Mouse (Mus musculus) ovary, postnatal 36 days (tissue): Measurements from ENCODE around the gene Usp2.
"Not testable (repeated sequence)": the region's sequence is repeated elsewhere in the genome, so short reads cannot be mapped to it uniquely, and the experiment has no call there.

Experiments used
- DNase-seq: peaks from one replicate; pipeline ENCODE4 v3.0.0; 2022; ENCODE audit warnings: low spot score, mixed read lengths

The Usp2 gene

DNA sequence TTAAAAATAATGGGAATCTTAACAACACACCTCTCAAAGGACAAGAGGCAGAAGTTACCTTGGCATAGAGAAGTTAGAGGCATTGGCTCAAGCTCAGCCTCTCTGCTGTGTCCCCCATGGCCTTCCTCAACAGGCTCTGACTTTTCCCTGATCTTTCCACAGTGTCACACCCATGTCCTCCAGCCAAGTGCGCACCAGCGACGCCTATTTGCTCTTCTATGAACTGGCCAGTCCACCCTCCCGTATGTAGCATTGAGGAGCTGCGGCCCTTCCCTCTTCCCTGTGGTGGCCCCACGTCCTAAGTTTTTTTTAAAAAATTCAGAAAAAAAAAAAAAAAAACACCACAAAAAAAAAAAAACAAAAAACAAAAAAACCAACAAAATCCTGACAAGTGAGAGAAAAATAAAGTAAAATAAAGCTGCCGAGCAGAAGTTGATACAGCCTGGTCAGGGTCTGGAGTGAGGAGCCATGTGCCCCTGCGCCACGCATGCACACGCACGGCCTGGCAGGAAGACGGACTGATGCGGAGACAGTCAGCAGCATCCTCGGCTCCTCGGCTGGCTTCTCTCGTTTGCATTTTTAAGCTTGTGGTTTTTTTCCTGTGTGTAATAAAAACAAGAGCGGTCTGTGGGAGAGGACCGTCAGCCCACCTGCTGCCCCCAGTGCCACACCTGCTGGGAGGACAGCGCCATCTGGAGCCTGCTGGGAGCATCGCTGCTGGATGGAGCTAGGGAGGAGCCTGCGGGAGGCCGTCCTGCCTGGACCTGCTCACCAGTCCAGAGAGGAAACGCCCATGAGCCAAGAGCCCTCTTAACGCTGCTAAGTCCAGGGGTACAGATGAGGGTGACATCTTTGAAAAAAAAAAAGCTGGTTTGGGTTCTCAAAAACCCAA lies 27.0 kb downstream of the Usp2 start:
- DNase-seq, result peak; percentile 77

DNA sequence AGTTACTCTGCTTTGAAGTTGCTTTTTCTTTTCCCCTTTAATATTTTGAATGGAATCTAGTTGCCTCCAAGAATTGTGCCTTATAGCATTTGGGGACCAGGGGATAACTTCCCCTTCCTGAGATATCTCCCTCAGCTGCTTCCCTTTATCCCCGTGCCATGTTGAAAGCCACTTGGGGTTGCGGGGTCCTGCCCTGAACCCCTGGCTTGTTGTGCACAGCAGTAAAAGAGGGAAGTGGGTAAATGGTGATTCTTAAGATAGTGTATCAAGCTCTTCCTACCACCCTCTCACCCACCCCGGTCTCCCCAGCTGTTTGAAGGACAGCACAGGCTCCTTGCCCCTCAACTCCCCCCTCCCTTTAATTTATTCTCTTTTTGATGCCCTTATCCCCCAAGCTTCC lies 27.9 kb downstream of the Usp2 start:
- no peak for DNase-seq

DNA sequence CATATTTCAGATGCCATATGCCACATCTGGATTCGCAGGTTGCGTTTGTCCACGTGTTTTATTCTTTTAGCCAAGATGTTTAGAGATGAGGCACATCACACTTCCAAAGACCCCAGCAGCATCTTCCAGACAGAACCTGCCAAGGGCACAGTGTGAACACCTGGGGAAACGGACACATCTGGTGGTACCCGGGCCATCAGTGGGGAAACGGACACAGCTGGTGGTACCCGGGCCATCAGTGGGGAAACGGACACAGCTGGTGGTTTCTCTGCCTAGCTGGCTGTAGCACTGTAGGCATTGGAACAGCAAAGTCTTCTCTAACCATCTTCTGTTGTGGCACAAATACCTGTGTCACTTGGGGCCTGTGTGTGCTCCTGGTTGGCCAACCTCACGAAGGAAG lies 29.0 kb downstream of the Usp2 start:
- no peak for DNase-seq

DNA sequence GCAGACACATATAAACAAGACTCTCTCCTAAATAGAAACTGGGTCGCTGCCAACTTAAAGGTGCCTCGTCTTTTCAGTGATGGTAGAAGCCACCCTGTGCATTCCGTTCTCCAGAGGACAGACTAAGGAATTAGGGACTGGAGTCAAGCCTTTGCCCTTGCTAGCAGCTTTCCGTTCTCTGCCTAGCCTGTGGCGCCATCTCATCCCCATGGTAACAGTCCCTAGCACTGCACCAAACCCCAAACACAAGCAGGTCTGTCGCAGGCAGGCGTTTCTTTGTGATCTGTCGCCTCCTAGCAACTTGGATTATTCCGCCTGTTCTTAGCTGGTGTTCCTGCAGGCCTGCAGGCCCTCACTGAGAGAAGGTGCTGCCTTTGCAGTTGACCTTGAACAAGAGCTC lies 29.7 kb downstream of the Usp2 start:
- DNase-seq, result peak; percentile 39

DNA sequence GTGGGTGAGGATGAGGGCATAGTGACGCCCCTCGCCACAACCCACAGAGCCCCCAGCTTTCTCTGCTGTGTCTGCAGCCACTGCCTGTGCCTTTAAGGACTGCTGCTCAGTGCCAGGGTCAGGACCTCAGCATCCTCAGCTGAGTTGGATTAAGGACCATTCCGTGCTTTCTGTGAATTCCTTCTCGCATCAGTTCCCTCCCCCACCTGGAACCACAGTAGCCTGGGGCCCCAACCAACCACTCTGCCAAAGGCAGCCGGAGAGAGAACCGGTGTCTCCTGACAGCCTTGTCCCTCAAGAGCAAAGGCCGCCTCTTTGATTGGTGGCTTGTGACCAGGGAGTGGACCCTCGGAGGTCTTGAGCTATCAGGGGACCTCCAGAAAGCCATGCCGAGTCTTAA lies 34.7 kb downstream of the Usp2 start, which contains the start of gene Mfrp:
Mfrp (plus strand) TSS at position 240 of the 400 bp plus-strand sequence.
- no peak for DNase-seq

DNA sequence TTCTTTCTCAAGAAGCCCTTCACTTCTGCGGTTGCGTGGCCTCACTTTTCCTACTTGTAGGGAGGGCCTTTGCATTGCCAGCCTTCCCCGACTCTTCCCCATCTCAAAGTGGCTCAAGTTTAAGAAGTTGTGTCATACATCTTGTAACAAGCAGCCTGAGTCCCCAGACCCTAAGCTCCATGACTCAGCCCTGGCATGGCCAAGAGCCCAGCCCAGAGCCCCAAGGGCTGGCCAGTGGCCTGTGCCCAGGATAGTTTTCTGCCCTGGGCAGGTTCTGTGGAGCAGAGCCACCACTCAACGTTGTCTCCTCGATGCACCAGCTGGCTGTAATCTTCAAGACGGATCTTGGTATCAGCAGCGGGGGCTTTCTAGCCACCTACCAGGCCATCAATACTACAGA lies 38.1 kb downstream of the Usp2 start:
- no peak for DNase-seq

DNA sequence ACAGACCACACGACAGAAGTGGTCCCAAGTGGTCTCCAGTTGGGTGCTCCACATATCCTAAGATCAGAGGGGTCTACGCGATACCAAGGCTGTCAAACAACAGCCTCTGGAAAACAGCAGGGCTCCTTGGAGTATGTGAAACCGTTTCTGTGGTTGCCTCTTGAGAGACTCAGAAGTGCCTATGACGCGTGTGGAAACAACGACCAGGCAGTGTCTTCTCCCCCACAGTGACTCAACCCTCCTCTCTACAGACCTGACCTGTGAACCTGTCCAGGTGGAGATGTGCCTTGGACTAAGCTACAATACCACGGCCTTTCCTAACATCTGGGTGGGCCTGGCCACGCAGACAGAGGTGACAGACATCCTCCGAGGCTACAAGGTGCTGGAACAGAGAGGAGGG lies 39.0 kb downstream of the Usp2 start:
- DNase-seq, result no peak

DNA sequence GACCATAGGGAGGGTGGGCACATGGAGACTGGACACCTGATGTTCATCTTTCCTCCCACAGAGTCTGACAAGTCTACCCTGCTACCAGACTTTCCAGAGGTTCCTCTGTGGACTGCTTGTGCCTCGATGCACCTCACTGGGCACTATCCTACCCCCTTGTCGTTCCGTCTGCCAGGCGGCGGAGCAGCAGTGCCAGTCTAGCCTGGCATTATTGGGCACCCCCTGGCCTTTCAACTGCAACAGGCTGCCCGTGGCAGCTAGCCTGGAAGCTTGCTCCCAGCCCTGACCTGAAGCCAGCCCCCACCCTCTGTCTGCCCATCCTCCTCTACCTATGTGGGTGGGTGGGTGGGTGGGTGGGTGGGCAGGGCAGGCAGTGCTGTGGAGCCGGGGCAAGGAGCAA lies 39.4 kb downstream of the Usp2 start:
- DNase-seq, result no peak

DNA sequence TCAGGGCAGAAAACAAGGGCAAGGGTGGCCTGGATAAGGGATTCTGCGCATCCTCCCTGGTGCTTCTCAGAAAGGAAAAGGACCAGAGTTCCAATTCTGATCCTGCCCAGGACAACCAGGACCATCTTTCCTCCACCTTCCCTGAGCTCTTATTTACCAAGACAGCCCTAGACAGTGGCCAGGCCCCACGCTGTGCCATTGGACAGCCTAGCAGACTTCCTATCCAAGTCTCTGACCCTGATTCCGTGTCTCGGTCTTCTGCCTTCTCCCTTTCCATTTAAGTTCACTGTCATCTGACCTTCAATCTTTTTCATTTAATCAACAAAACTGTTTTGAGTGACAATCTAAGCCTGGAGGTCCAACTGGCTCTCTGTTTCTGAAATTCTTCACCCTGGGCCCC lies 39.8 kb downstream of the Usp2 start:
- DNase-seq, result no peak

DNA sequence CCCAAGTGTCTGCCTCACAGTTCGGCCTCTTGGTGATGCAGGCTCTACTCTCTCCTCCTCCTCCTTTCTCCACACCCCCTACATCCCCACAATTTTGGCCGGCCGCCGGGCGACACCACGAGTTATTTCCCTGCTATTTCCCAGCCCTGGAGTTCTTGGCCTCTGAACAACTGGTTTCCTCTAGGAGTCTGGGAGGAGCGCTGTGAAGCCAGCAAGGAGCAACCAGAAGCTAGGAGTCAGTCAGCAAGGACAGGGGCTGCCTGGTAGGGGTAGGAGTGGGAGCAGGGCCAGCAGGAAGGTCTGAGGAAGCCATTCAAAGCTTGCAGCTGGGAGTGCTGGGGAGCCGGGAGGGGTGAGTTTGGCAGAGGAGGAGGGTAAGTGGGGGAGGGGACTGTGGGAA lies 40.3 kb downstream of the Usp2 start, which contains the start of gene C1qtnf5:
C1qtnf5 (plus strand) TSS at position 136 of the 400 bp plus-strand sequence.
- peak; percentile 79 for DNase-seq

DNA sequence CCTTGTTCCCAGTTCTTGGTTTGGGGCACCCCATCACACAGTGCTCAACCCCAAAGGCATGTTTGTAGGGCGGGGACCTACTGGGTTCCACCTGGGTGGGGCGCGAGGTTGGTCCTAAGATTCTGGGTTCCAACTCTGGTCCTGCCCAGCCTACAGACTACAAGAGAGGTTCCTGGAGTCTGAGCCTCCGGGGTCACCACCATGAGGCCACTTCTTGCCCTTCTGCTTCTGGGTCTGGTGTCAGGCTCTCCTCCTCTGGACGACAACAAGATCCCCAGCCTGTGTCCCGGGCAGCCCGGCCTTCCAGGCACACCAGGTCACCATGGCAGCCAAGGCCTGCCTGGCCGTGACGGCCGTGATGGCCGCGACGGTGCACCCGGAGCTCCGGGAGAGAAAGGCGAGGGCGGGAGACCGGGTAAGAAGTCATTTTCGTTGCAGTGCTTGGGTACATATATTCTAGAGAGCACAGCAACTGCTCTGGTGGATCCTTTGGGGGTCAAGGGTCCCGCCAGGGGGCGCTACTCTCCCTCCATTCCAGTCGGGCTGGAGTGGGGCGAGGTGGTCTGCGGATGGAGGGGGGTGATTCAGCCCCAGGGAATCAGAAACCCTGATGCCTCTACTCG lies 40.8 kb downstream of the Usp2 start:
- peak; percentile 73 for DNase-seq

DNA sequence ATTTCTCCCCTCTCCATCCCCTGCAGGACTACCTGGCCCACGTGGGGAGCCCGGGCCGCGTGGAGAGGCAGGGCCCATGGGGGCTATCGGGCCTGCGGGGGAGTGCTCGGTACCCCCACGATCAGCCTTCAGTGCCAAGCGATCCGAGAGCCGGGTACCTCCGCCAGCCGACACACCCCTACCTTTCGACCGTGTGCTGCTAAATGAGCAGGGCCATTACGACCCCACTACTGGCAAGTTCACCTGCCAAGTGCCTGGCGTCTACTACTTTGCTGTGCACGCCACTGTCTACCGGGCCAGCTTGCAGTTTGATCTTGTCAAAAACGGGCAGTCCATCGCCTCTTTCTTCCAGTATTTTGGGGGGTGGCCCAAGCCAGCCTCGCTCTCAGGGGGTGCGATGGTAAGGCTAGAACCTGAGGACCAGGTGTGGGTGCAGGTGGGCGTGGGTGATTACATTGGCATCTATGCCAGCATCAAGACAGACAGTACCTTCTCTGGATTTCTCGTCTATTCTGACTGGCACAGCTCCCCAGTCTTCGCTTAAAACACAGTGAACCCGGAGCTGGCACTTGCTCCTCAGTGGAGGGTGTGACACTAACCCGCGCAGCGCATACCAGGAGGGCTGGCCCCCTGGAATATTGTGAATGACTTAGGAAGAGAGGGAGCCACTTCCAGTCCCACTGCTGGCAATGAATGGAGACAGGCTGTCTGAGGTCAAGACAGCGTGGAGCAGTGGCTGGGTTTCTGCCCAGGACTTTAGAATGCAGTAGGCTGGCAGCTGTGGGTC lies 41.6 kb downstream of the Usp2 start:
- DNase-seq, result no peak

DNA sequence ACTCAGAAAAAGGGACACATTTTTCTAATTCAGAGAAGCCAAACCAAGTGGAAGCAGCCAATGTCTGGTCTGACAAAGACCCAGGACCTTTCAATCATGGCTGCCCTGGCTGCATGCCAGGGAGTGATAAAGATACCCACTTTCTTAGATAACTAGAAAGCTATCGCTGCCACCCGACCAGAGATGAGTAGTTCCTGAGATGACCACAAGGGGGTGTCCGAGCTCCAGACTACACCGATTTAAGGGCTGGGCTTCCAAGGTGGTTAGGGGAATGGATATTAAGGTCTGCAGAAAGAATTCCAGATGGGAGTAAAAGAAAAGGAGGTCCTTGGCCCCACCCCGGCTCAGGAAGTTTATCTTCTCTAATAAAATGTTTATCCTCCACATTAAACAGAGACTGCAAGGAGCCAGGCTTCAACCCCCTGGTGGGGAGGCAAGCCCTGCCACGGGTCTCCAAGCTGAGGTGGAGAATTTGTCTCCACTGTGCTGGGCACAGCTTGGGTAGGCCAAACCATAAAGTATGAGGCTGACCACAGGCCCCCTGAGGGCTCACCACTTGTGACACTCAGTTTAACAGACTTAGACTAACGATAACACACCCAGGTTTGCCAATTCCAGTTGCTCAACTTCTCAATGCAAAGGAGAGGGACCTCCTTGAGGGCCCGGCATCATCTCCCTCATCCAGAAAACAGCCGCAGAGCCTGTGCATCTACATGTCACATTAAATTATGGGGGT lies 42.7 kb downstream of the Usp2 start:
- DNase-seq, result peak; percentile 63

DNA sequence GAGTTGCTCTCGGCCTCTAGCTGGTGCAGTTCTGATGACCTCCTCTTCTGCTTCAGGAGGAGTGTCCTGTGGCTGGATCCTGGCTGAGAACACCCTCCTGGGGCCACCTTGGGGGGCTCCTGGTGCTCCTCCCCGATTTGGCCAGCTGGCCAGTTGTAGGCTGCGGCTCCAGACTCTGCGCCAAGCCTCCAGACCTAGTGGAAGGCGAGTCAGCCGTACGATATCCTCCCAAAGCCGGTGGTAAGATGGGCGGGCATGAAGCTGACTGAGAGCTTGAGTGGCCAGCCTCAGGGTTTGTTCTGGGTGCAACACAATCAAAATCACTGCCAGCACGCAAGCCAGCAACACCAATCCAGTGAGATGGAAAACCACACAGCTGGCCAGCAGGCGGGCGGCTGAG lies 45.1 kb downstream of the Usp2 start:
- not testable (repeated sequence) for DNase-seq

DNA sequence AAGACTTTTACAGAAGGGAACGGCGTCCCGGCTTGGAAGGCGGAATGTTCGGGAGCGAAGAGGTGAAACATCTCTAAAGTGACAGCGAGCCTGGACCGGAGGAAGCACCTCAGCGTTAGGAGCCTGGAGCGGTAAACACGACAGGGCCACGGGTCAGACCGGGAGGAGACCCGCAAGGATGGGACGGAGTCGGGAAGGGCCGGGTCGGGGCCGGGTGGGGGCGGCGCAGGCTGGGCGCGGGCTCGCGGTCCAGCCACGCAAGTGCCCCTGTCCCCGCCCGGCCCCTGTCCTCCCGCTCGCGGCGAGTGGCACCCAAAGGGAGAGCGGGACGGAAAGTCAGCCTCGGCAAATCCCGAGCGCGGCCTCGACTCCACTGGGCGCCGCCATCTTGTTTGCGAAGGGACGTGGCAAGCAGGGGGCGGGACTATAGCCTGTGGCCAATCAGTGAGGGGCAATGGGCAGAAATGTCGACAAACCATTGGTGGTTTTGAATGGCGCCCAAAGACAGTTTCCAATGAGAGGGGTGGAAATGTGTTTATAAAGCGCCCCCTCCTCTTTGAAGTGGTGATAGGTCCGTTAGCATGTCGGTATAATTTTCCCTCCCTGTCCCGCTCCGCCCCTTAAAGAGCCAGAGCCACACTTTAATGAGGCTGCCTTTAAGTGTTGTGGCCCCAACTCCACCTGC lies 46.4 kb downstream of the Usp2 start, which contains the start of the genes Gm49380 and Rnf26:
Gm49380 (minus strand) TSS at position 396 of the 685 bp plus-strand sequence.
Rnf26 (minus strand) TSS at position 413 of the 685 bp plus-strand sequence.
- peak; percentile 91 for DNase-seq

DNA sequence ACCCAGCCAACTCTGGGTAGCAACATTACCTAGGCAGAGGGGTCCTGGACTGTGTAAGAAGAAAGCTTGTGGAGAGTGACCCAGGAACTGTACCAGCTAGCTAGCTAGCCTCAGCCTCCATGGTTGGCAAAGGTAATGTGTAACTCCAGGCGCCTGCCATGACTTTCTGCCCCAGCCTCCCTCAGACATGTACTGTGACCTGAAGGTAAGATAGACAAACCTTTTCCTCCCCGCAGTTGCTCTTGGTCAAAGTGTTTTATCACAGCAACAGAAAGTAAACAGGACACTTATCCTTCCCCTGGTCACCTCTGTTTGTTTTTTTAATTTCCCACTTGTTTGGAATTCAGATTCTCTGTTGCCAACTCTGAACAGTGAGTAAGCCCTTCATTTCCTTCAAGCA lies 47.6 kb downstream of the Usp2 start:
- no peak for DNase-seq

DNA sequence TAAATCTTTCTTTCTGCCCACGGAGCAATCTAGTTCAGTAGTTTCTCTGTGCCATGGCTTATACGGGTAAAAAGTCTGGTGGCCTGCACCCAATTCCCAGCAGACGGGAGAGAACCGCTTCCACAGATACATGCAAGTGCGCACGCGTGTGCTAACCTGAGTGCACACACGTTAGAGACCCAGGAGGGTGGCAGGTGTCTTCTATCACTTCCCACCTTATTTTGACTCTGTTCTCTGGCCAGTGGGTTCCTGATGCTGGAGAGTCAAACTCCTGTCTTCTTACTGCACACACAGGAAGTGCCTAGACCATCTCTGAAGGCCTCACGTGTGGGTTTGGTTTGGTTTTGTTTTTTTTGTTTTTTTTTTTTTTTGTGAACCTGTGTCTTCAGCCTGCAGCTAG lies 48.8 kb downstream of the Usp2 start:
- no peak for DNase-seq

DNA sequence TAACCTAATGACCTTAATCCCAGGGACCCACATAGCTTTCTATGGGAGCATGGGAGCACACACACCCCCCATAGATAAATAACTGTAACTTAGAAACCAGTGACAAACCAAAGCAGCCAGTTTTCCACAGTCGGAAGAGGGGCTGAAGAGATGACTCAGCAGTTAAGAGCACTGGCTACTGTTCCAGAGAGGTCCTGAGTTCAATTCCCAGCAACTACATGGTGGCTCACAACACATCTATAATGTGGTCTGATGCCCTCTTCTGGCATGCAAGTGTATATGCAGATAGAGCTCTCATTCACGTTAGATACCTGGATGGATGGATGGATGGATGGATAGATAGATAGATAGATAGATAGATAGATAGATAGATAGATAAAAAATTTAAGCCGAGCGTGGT lies 49.4 kb downstream of the Usp2 start:
- no peak for DNase-seq

DNA sequence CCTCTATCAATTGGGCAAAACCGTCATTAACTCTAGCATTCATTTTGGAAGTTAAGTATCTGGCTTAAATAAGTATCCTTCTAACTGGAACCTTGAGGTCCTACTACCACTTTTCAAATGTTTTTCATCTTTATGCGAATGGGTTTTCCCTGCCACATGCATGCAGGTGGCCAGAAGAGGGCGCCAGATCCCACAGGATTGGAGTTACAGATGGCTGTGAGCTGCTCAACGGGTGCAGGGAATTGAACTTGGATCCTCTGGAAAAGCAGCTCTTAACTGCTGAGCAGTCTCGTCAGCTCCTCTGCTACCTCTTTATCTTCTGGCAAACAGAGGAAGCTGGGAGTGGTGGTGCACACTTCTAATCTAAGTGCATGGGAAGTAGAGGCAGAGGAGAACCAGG lies 52.2 kb downstream of the Usp2 start:
- DNase-seq, result no peak

DNA sequence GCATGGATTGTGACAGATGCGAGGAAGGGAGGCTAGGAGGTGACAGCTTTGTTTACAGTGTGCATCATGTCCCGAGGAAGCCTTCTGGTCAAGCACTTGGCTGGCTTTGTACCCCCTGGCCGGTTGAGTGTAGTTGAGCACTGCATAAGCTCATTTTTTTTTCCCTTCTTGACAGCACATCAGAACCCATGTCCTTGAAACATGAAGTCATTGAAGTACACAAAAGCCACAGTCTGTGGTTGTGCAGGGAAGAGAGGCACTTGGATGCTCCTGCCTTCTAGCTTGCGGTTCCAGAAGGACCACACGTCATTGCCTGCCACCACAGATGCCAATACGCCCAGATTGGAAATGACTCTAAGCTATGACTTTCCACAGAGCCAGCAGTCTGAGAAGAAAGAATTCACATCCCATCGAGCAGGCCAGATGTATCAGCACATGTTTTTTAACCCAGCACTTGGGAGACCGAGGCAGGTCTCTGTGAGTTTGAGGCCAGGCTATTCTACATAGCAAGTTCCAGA lies 53.2 kb downstream of the Usp2 start:
- DNase-seq, result no peak

DNA sequence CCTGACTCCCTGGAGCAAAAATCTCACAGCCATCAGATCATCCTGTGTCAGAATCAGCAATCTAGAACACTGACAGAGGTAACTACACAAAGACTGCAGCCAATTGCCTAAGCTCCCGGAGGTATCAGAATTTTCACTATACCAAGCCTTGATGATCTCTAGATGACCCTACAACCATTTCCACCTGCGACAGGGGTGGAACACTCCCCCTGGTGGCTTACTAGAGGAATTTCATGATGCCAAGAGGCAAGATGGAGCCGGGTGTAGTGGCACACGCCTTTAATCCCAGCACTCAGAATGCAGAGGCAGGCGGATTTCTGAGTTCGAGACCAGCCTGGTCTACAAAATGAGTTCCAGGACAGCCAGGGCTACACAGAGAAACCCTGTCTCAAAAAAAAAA lies 57.5 kb downstream of the Usp2 start:
- no peak for DNase-seq
